Comparison of ENCODE assay signal across 10 mouse cellular contexts in the genomic region with DNA sequence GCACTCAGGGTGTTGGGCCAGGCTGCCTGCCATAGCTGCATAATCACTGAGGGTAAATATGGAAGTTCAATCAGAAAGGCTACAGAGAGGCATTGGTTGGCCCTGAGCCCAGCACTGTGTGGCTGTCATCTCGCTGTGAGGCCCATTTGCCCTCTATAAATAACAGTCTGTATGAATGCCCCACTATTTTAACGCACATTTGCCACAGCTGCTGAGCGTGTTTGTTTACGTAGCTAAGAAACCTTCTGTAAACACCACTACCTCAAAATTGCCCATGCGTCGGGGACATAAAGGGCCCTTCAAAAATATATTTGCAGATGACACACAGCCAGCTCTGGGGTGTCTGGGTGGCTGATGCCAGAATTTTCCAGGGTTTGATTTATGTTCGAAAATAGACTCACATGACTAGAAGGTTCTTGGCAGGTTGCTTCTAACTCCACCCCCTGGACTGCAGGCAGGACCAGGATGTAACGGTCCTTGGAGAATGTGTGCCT.
DNase-seq lines count a peak whose midpoint lies in the region; ATAC-seq and TF ChIP-seq lines count a peak whose summit lies in the region.
"Had no signal": no experiment of that assay in that cellular context is flagged by ENCODE, and none has a peak within 500 bp of the region (broad histone marks: within the 10 kb centered on the region; RNA-seq: fewer than 3 reads in every experiment).

No protein-coding gene starts in this region.

- WGBS in cerebellum, adult 2 months: 4% methylated on average over 8 of the region's 8 CpGs
- WGBS in kidney, embryonic 15.5 days: 57% methylated on average over 8 of the region's 8 CpGs
- WGBS in thymus, adult 2 months: 86% methylated on average over 8 of the region's 8 CpGs

- H3K9me3 ChIP-seq in kidney, embryonic 15.5 days (replicated peaks): no peaks in the 10 kb centered on the region
- H3K9me3 ChIP-seq: embryonic facial prominence, embryonic 12.5 days had no signal

- H3K4me1 ChIP-seq in cerebellum, adult 2 months (ENCODE audit: control insufficient read depth, insufficient read depth, low read length): peaks cover 15% of the 10 kb centered on the region
- H3K4me1 ChIP-seq in kidney, embryonic 15.5 days: 0 out of 2 replicates have a peak, but pooled peaks cover 5% of the 10 kb centered on the region
- no peaks in the 10 kb centered on the region for H3K4me1 ChIP-seq in thymus, adult 2 months (replicated peaks; ENCODE audit: control insufficient read depth, insufficient read depth, low read length)
- H3K4me1 ChIP-seq: embryonic facial prominence, embryonic 12.5 days had no signal

- TF ChIP-seq POLR2A in cerebellum, adult 2 months (IDR thresholded peaks at IDR 0.05; ENCODE audit: borderline replicate concordance, insufficient read depth, low read length): no peak
- TF ChIP-seq POLR2A in thymus, adult 2 months (IDR thresholded peaks at IDR 0.05; ENCODE audit: control insufficient read depth, extremely low read depth, insufficient read depth, low read length, poor library complexity): no peak

- H3K36me3 ChIP-seq in kidney, embryonic 15.5 days: no peaks in the 10 kb centered on the region
- no peaks in the 10 kb centered on the region for H3K36me3 ChIP-seq in thymus, adult 2 months (ENCODE audit: control insufficient read depth, insufficient read depth, low read length)
- H3K36me3 ChIP-seq: embryonic facial prominence, embryonic 12.5 days had no signal

- H3K27ac ChIP-seq in cerebellum, adult 2 months (ENCODE audit: insufficient read depth, low read length): peak overlapping the region; percentile 12; the same call in 1 of the 2 replicates
- no peak overlapping the region for H3K27ac ChIP-seq in kidney, embryonic 15.5 days
- no peak overlapping the region for H3K27ac ChIP-seq in thymus, adult 2 months (ENCODE audit: control insufficient read depth, insufficient read depth, low read length)
- H3K27ac ChIP-seq: embryonic facial prominence, embryonic 12.5 days; liver, embryonic 14.5 days had no signal

- H3K9ac ChIP-seq in kidney, embryonic 15.5 days: no peak overlapping the region
- H3K9ac ChIP-seq: embryonic facial prominence, embryonic 12.5 days; liver, embryonic 14.5 days had no signal

- no peak overlapping the region for H3K4me3 ChIP-seq in cerebellum, adult 2 months (replicated peaks; ENCODE audit: insufficient read depth, low read depth, low read length)
- H3K4me3 ChIP-seq in kidney, embryonic 15.5 days (replicated peaks): no peak overlapping the region
- H3K4me3 ChIP-seq in thymus, adult 2 months (ENCODE audit: control insufficient read depth, insufficient read depth, low read length): no peak overlapping the region
- H3K4me3 ChIP-seq: embryonic facial prominence, embryonic 12.5 days had no signal

- H3K27me3 ChIP-seq in cerebellum, adult 2 months (ENCODE audit: control insufficient read depth, insufficient read depth, low read length): no peaks in the 10 kb centered on the region
- H3K27me3 ChIP-seq in kidney, embryonic 15.5 days: no peaks in the 10 kb centered on the region
- no peaks in the 10 kb centered on the region for H3K27me3 ChIP-seq in thymus, adult 2 months (ENCODE audit: control insufficient read depth, insufficient read depth, low read length)
- H3K27me3 ChIP-seq: embryonic facial prominence, embryonic 12.5 days had no signal

- intact Hi-C loops in left cerebral cortex, postnatal 14 days (cut with DNase I): no loop called here

- no peak for ATAC-seq in kidney, embryonic 15.5 days (replicated peaks; ENCODE audit: low FRiP score)
- ATAC-seq in inflammation-experienced regulatory T-cells, adult 6 months: no peak

- H3K4me2 ChIP-seq in kidney, embryonic 15.5 days: no peak overlapping the region
- H3K4me2 ChIP-seq: embryonic facial prominence, embryonic 12.5 days had no signal

- peak; percentile 42 for DNase-seq in layer of hippocampus, adult 11-12 months (ENCODE audit: low spot score)
- DNase-seq in layer of hippocampus, postnatal 10 days (ENCODE audit: low spot score in 2 of 2): no peak
- DNase-seq in cerebellum, adult 2 months: peak; percentile 75 to 76
- peak; percentile 78 to 84 for DNase-seq in heart, adult 18-20 months
- peak; percentile 47 to 54 for DNase-seq in left cerebral cortex, postnatal 14 days (ENCODE audit: low spot score in 2 of 2)
- DNase-seq in thymus, adult 2 months: no peak

- TF ChIP-seq CTCF in cerebellum, adult 2 months (IDR thresholded peaks at IDR 0.05; ENCODE audit: borderline replicate concordance, insufficient read depth, low read depth, low read length): no peak
- no peak for TF ChIP-seq CTCF in thymus, adult 2 months (IDR thresholded peaks at IDR 0.05; ENCODE audit: borderline replicate concordance, control insufficient read depth, extremely low read depth, insufficient read depth, low read length, poor library complexity)

Comparison
In these comparisons a context has a peak if more than half of its experiments do, and no peak if none do; other contexts are left out.
1. DNase-seq: peak in layer of hippocampus, adult 11-12 months (single experiment), cerebellum, adult 2 months (2 of 2), heart, adult 18-20 months (2 of 2) and left cerebral cortex, postnatal 14 days (2 of 2); none in layer of hippocampus, postnatal 10 days (0 of 2) and thymus, adult 2 months (single experiment).